Mouse (Mus musculus) brain, embryonic 14.5 days (tissue): Measurements from ENCODE around the gene Ehbp1.

ENCODE experiments used
- CTCF ChIP-seq: fragments of 200-500 bp; IDR thresholded peaks from 2 replicates; pipeline ENCODE4 v1.5.1; 2012; ENCODE audit warnings: inconsistent platforms, mild to moderate bottlenecking, moderate library complexity, borderline replicate concordance; ENCODE audit not compliant: insufficient read depth, insufficient read length; ENCODE audit errors: extremely low read depth
- POLR2A ChIP-seq: fragments of 200-500 bp; IDR thresholded peaks from 2 replicates; pipeline ENCODE4 v1.6.1; 2012; ENCODE audit warnings: mild to moderate bottlenecking, inconsistent platforms, borderline replicate concordance; ENCODE audit not compliant: poor library complexity, insufficient read depth, insufficient read length, severe bottlenecking; ENCODE audit errors: extremely low read depth

GRCm38 (mm10) chr11:22000316-22001076 is 341.6 kb downstream of the Ehbp1 start:
- TF ChIP-seq POLR2A = no peak
- no peak for TF ChIP-seq CTCF
